Mouse (Mus musculus) embryonic facial prominence, embryonic 11.5 days (tissue): Measurements from ENCODE around the gene Slc24a2. TPM values are rescaled to one million over a fixed set of nuclear protein-coding genes. Genes with fewer than 3 reads are reported as not detected.

Source experiments
- ATAC-seq: fragments of 200-750 bp; cut with Nextera tagmentation; replicated peaks from 2 replicates; pipeline ENCODE4 v1.8.0; 2017; ENCODE audit warnings: low read depth; ENCODE audit not compliant: insufficient number of reproducible peaks, low FRiP score, low TSS enrichment
- DNase-seq: peaks from one replicate; pipeline ENCODE4 v3.0.0-alpha.2; 2015; ENCODE audit warnings: low spot score
- H3K27ac ChIP-seq: fragments of 300-500 bp; sonication (generic); replicated peaks from 2 replicates; pipeline ENCODE4 v1.5.1; 2014; ENCODE audit warnings: mild to moderate bottlenecking, low read depth, low read length, control low read depth
- H3K27me3 ChIP-seq: fragments of 300-500 bp; sonication (generic); 2 replicates; pipeline ENCODE4 v1.6.1; 2014; ENCODE audit warnings: mild to moderate bottlenecking, low read length, moderate library complexity, mixed read lengths; ENCODE audit not compliant: control insufficient read depth, insufficient read depth
- H3K36me3 ChIP-seq: fragments of 300-500 bp; sonication (generic); replicated peaks from 2 replicates; pipeline ENCODE4 v1.6.1; 2014; ENCODE audit warnings: low read depth, mild to moderate bottlenecking, low read length, moderate library complexity, mixed read lengths; ENCODE audit not compliant: control insufficient read depth, insufficient read depth
- H3K4me1 ChIP-seq: fragments of 300-500 bp; sonication (generic); 2 replicates; pipeline ENCODE4 v1.6.1; 2014; ENCODE audit warnings: low read length, mixed read lengths; ENCODE audit not compliant: control insufficient read depth, insufficient read depth
- H3K4me2 ChIP-seq: fragments of 300-500 bp; sonication (generic); 2 replicates; pipeline ENCODE4 v1.6.1; 2014; ENCODE audit warnings: low read depth, mild to moderate bottlenecking, control low read depth, low read length, moderate library complexity
- H3K4me3 ChIP-seq: fragments of 300-500 bp; sonication (generic); 2 replicates; pipeline ENCODE4 v1.5.1; 2014; ENCODE audit warnings: low read depth, low read length, control low read depth
- H3K9ac ChIP-seq: fragments of 300-500 bp; sonication (generic); replicated peaks from 2 replicates; pipeline ENCODE4 v1.6.1; 2014; ENCODE audit warnings: mild to moderate bottlenecking, control low read depth, low read length
- H3K9me3 ChIP-seq: fragments of 300-500 bp; sonication (generic); replicated peaks from 2 replicates; pipeline ENCODE4 v1.6.1; 2016; ENCODE audit warnings: mild to moderate bottlenecking, low read length, inconsistent platforms, mixed read lengths; ENCODE audit not compliant: control insufficient read depth
- WGBS: fragments of 180-500 bp; shearing (Covaris S2); extraction: QIAGEN DNeasy Blood & Tissue Kit; methylation state at CpG from one replicate; pipeline ENCODE4 v1.1.7; 2014; 5-methylcytosine and 5-hydroxymethylcytosine counted together
- polyA plus RNA-seq: library from polyadenylated mRNA; unstranded; fragments of >200 nt; fragmentation: Nextera tagmentation; extraction: Ambion mirVana; gene quantifications from 2 replicates; pipeline ENCODE4 v1.2.1, GENCODE M21; 2014

Gene Slc24a2
- polyA plus RNA-seq, 1 experiment from 2014 or later: 0.39 TPM

GRCm38 (mm10) chr4:87149584-87149983 is 80.7 kb downstream of the Slc24a2 start:
- WGBS: 84% methylated on average over 2 of the region's 2 CpGs
- H3K27me3 ChIP-seq: no peaks in the 10 kb centered on the region
- H3K4me2 ChIP-seq: no peak overlapping the region
- no peak overlapping the region for H3K4me3 ChIP-seq
- H3K27ac ChIP-seq: no peak overlapping the region
- H3K4me1 ChIP-seq: no peaks in the 10 kb centered on the region
- H3K9me3 ChIP-seq: no peaks in the 10 kb centered on the region
- H3K36me3 ChIP-seq: no peaks in the 10 kb centered on the region
- ATAC-seq: no peak
- no peak for DNase-seq
- no peak overlapping the region for H3K9ac ChIP-seq

DNA sequence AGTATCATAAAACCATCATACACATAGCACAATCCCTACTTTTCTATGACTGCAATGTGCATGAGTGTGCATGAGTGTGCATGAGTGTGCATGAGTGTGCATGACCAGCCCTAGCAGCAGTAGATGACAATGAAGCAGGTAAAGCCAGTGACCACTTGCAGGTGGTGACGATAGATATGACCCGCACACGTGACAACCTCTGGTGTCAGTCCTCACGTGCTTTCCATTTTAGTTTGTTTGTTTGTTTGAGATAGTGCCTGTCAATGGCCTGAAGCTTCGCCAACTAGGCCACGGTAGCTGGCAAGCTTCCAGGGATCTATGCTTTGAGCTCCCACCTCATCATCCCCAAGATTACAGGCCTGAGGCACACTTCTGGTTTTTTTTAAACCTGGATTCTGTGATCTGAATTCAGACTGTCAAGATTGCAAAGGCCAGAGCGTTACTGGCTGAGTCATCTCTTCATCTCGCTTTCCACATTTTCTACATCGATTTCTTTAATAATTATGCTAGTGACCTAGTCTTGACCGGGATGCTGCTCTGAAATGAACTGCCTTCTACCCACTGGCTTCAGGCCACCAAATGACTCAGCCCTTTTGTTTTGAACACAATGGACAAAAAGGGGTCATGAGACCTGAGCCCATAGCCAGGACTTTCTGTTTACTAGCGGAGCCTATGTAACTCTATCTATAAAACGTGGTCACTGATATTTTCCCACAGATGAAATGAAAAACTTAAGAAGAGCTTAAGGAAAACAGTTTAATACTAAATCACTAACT is 88.5 kb downstream of the Slc24a2 start:
- DNase-seq (no peak), ATAC-seq (no peak)
- Histone ChIP-seq H3K27ac (no peak overlapping the region), H3K4me3 (no peak overlapping the region), H3K36me3 (no peaks in the 10 kb centered on the region), H3K9ac (no peak overlapping the region), H3K27me3 (no peaks in the 10 kb centered on the region), H3K4me2 (no peak overlapping the region), H3K4me1 (no peaks in the 10 kb centered on the region), H3K9me3 (no peaks in the 10 kb centered on the region)
- WGBS: 85% methylated on average over 12 of the region's 12 CpGs

DNA sequence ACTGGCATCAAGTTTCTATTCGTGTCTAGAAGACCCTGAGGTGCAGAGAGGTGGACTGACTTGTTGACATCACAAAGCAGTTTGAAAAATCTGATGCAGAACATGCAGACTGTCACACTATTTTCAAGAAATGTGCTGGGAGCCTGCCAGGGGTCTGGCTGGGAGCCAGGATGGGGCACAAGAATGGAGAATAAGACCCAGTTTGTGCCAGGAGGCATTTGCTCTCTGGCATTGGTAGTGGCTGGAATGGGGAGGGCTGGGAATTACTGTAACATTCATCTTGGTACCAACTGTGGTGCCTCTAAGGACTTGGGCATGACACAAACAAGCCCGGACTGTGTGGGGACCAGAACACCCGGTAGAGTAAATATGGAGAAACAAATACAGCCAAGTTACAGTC is 89.4 kb downstream of the Slc24a2 start:
- ATAC-seq (no peak), DNase-seq (no peak)
- H3K9me3 ChIP-seq: no peaks in the 10 kb centered on the region
- 69% methylated on average over 3 of the region's 3 CpGs for WGBS
- no peak overlapping the region for H3K9ac ChIP-seq
- no peak overlapping the region for H3K4me3 ChIP-seq
- H3K27me3 ChIP-seq: no peaks in the 10 kb centered on the region
- H3K36me3 ChIP-seq: no peaks in the 10 kb centered on the region
- H3K4me1 ChIP-seq: no peaks in the 10 kb centered on the region
- H3K27ac ChIP-seq: no peak overlapping the region
- no peak overlapping the region for H3K4me2 ChIP-seq

DNA sequence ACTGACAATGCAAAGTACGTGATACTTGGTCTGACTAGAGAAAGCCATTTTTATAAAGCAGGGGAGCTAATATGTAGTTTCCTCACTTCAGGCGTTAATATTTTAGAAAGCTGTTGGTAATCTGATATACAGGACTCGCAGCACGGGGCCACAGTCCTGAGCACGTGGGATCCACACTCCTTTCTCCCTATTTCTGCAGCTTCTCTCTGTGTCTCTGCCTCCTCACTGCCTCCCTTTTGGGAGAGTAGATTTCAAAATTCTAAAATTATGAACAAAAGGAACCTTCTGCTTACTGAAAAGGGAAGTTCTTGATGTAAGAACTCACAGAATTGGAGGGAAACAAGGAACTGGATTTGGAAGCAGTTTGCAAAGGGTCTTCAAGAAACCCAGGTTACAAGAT is 97.8 kb downstream of the Slc24a2 start:
- Histone ChIP-seq H3K9me3 (no peaks in the 10 kb centered on the region), H3K4me1 (no peaks in the 10 kb centered on the region), H3K27ac (no peak overlapping the region), H3K27me3 (no peaks in the 10 kb centered on the region), H3K4me2 (no peak overlapping the region), H3K9ac (no peak overlapping the region), H3K4me3 (no peak overlapping the region), H3K36me3 (no peaks in the 10 kb centered on the region)
- 66% methylated on average over 5 of the region's 5 CpGs for WGBS
- DNase-seq (no peak), ATAC-seq (no peak)

DNA sequence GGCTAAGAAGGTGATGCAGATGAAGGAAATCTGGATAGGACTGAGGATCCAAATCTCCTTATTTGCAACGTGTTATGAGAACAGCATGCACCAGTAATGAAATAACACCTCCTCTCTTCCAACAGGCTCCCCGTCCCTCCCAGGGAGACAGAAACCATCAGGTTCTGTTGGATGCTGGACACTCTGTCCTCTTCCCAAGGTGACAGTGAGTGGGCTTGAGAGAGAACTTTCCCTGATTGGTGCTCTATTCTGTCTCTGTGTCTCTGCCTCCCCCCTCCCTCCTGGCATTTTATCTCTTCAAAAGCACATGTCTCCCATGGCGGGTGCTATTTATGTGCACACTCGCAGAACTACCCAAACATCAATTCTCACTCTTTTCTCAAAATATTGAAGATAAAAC is 103.5 kb downstream of the Slc24a2 start:
- no peak overlapping the region for H3K4me3 ChIP-seq
- ATAC-seq (no peak), DNase-seq (no peak)
- no peak overlapping the region for H3K4me2 ChIP-seq
- no peak overlapping the region for H3K9ac ChIP-seq
- 79% methylated on average over 4 of the region's 4 CpGs for WGBS
- H3K36me3 ChIP-seq: no peaks in the 10 kb centered on the region
- H3K27ac ChIP-seq: no peak overlapping the region
- no peaks in the 10 kb centered on the region for H3K27me3 ChIP-seq
- no peaks in the 10 kb centered on the region for H3K9me3 ChIP-seq
- H3K4me1 ChIP-seq: no peaks in the 10 kb centered on the region

GRCm38 (mm10) chr4:87119758-87120157 is 110.5 kb downstream of the Slc24a2 start:
- Histone ChIP-seq H3K27ac (no peak overlapping the region), H3K9me3 (no peaks in the 10 kb centered on the region), H3K4me3 (no peak overlapping the region), H3K9ac (no peak overlapping the region), H3K4me2 (no peak overlapping the region), H3K27me3 (no peaks in the 10 kb centered on the region), H3K4me1 (no peaks in the 10 kb centered on the region), H3K36me3 (no peaks in the 10 kb centered on the region)
- WGBS: 52% methylated on average over 4 of the region's 4 CpGs
- ATAC-seq (no peak), DNase-seq (peak; percentile 12)

DNA sequence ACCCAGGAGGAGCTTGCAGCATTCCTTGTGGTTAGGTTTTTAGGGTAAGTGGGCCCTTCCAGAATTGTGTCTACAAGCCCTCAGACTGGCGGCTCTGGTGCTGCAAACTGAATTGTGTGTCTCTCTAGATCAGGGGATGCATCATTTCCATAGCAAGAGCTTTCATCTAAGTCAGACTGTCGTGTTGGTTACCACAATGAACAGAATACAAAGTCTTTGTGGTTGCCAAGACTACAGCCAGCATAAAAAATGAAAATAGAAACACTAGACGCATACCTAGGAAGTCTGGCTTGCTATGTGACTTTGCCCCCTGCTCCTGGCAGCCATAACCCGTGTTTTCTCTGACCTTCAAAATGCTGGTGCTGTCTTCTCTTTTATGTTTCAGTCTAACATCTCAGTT is 114.6 kb downstream of the Slc24a2 start:
- H3K36me3 ChIP-seq: no peaks in the 10 kb centered on the region
- no peak overlapping the region for H3K9ac ChIP-seq
- no peak overlapping the region for H3K4me2 ChIP-seq
- DNase-seq (no peak), ATAC-seq (no peak)
- no peaks in the 10 kb centered on the region for H3K4me1 ChIP-seq
- H3K4me3 ChIP-seq: no peak overlapping the region
- 68% methylated on average over 4 of the region's 4 CpGs for WGBS
- no peaks in the 10 kb centered on the region for H3K27me3 ChIP-seq
- H3K27ac ChIP-seq: no peak overlapping the region
- H3K9me3 ChIP-seq: no peaks in the 10 kb centered on the region

GRCm38 (mm10) chr4:87109331-87110059 is 120.8 kb downstream of the Slc24a2 start:
- ATAC-seq (no peak), DNase-seq (no peak)
- Histone ChIP-seq H3K4me2 (no peak overlapping the region), H3K4me3 (no peak overlapping the region), H3K27ac (no peak overlapping the region), H3K27me3 (no peaks in the 10 kb centered on the region), H3K36me3 (no peaks in the 10 kb centered on the region), H3K9me3 (no peaks in the 10 kb centered on the region), H3K9ac (no peak overlapping the region), H3K4me1 (no peaks in the 10 kb centered on the region)
- WGBS: 86% methylated on average over 8 of the region's 8 CpGs
